Mouse (Mus musculus) lung, adult 2 months (tissue): ENCODE measurements around the gene Stat5a.

Experiments
- CTCF ChIP-seq: fragments of 200-500 bp; IDR thresholded peaks from 2 replicates; pipeline ENCODE4 v1.5.1; 2011; ENCODE audit warnings: mild to moderate bottlenecking, low read length, control low read depth; ENCODE audit not compliant: insufficient read depth
- POLR2A ChIP-seq: fragments of 200-500 bp; IDR thresholded peaks from 2 replicates; pipeline ENCODE4 v1.6.1; 2011; ENCODE audit warnings: low read depth, mild to moderate bottlenecking, control low read depth, low read length, borderline replicate concordance; ENCODE audit errors: extremely low read depth

DNA sequence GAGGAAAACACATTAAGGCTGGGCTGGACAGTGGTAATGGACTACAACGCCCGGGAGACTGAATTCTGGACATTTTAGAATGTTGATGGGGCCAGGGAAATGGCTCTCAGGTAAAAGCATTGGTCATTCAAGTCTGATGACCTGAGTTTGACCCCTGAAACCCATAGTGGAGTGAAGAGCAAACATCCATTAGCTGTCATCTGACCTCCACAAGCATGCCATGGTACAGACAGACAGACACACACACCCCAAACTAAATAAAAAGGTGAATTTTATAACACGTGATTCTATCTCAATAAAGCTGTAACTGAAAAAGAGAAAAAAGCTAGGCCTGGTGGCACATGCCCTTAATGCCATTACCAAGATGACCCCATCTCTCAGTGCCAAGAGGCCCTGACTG lies 42.8 kb upstream of the Stat5a start:
- TF ChIP-seq POLR2A (no peak), CTCF (no peak)
